Mouse (Mus musculus) forebrain, embryonic 14.5 days (tissue): Measurements from ENCODE around the gene 2010005H15Rik. TPM values are rescaled to one million over a fixed set of nuclear protein-coding genes. Genes with fewer than 3 reads are reported as not detected.
"Not testable (repeated sequence)": the region's sequence is repeated elsewhere in the genome, so short reads cannot be mapped to it uniquely, and the experiment has no call there.

Experiments
- ATAC-seq: fragments of 200-750 bp; cut with Nextera tagmentation; 2 replicates; pipeline ENCODE4 v1.8.0; 2017; ENCODE audit warnings: mild to moderate bottlenecking, moderate library complexity
- DNase-seq: peaks from one replicate; pipeline ENCODE4 v3.0.0-alpha.2; 2015; ENCODE audit warnings: low spot score
- H3K27ac ChIP-seq: fragments of 300-500 bp; sonication (generic); 2 replicates; pipeline ENCODE4 v1.5.1; 2014; ENCODE audit warnings: low read depth, mild to moderate bottlenecking, control low read depth, low read length, moderate library complexity
- H3K27me3 ChIP-seq: fragments of 300-500 bp; sonication (generic); replicated peaks from 2 replicates; pipeline ENCODE4 v1.6.1; 2014; ENCODE audit warnings: low read length, control low read depth, mixed read lengths; ENCODE audit not compliant: control insufficient read depth, insufficient read depth
- H3K36me3 ChIP-seq: fragments of 300-500 bp; sonication (generic); 2 replicates; pipeline ENCODE4 v1.6.1; 2014; ENCODE audit warnings: low read length, control low read depth; ENCODE audit not compliant: control insufficient read depth, insufficient read depth
- H3K4me1 ChIP-seq: fragments of 300-500 bp; sonication (generic); 2 replicates; pipeline ENCODE4 v1.6.1; 2014; ENCODE audit warnings: antibody characterized with exemption, low read length, control low read depth; ENCODE audit not compliant: control insufficient read depth, insufficient read depth
- H3K4me2 ChIP-seq: fragments of 300-500 bp; sonication (generic); 2 replicates; pipeline ENCODE4 v1.6.1; 2014; ENCODE audit warnings: mild to moderate bottlenecking, control low read depth, low read length
- H3K4me3 ChIP-seq: fragments of 300-500 bp; sonication (generic); 2 replicates; pipeline ENCODE4 v1.5.1; 2014; ENCODE audit warnings: low read depth, low read length, control low read depth
- H3K9ac ChIP-seq: fragments of 300-500 bp; sonication (generic); 2 replicates; pipeline ENCODE4 v1.6.1; 2014; ENCODE audit warnings: mild to moderate bottlenecking, low read length, control low read depth, moderate library complexity
- H3K9me3 ChIP-seq: fragments of 300-500 bp; sonication (generic); replicated peaks from 2 replicates; pipeline ENCODE4 v1.6.1; 2016; ENCODE audit warnings: low read length, control low read depth, mixed read lengths; ENCODE audit not compliant: control insufficient read depth
- WGBS: fragments of 180-500 bp; shearing (Covaris S2); extraction: QIAGEN DNeasy Blood & Tissue Kit; methylation state at CpG from one replicate; pipeline ENCODE4 v1.1.7; 2014; 5-methylcytosine and 5-hydroxymethylcytosine counted together
- polyA plus RNA-seq: library from polyadenylated mRNA; unstranded; fragments of >200 nt; fragmentation: Nextera tagmentation; extraction: Ambion mirVana; gene quantifications from 2 replicates; pipeline ENCODE4 v1.2.1, GENCODE M21; 2014

The 2010005H15Rik gene
- polyA plus RNA-seq, 1 experiment from 2014 or later: not detected

- H3K36me3 ChIP-seq, H3K9me3 ChIP-seq, ATAC-seq, DNase-seq, H3K27me3 ChIP-seq, H3K4me2 ChIP-seq, H3K9ac ChIP-seq, H3K27ac ChIP-seq, H3K4me1 ChIP-seq, H3K4me3 ChIP-seq: not testable (repeated sequence)
- 90% methylated on average over 4 of the region's 4 CpGs for WGBS
Measured at GRCm38 (mm10) chr16:36276796-36277195, 55.5 kb downstream of the 2010005H15Rik start, which contains the start of gene Stfa1. Gene Stfa1 (plus strand): TSS chr16:36276951.

- H3K36me3 ChIP-seq: no peaks in the 10 kb centered on the region
- H3K4me1 ChIP-seq: no peaks in the 10 kb centered on the region
- H3K27ac ChIP-seq: no peak overlapping the region
- ATAC-seq (no peak), DNase-seq (no peak)
- H3K9me3 ChIP-seq: no peaks in the 10 kb centered on the region
- H3K4me3 ChIP-seq: no peak overlapping the region
- H3K4me2 ChIP-seq: no peak overlapping the region
- no peak overlapping the region for H3K9ac ChIP-seq
- 83% methylated on average over 4 of the region's 4 CpGs for WGBS
- no peaks in the 10 kb centered on the region for H3K27me3 ChIP-seq
Measured at GRCm38 (mm10) chr16:36289140-36289539, 67.9 kb downstream of the 2010005H15Rik start.

Other genes with a start within 250 kb of the 2010005H15Rik start
- gene Kpna1, start 242.7 kb upstream of the 2010005H15Rik start, polyA plus RNA-seq: 85.2 and 90.2 TPM in 2 replicates
- gene Wdr5b, start 180.3 kb upstream of the 2010005H15Rik start, polyA plus RNA-seq: 17.6 and 17.7 TPM in 2 replicates
- 186 and 211 TPM in 2 replicates for gene Fam162a, start 149.9 kb upstream of the 2010005H15Rik start, polyA plus RNA-seq
- 39.0 and 39.2 TPM in 2 replicates for gene Ccdc58, start 149.8 kb upstream of the 2010005H15Rik start, polyA plus RNA-seq
- gene Csta1, start 90.2 kb upstream of the 2010005H15Rik start, polyA plus RNA-seq: not detected in 2 replicates
- not detected in 2 replicates for gene Stfa2l1, start 64.7 kb upstream of the 2010005H15Rik start, polyA plus RNA-seq
- not detected in 2 replicates for gene Gm5483, start 37.3 kb upstream of the 2010005H15Rik start, polyA plus RNA-seq
- gene Gm5416, start 11.1 kb upstream of the 2010005H15Rik start, polyA plus RNA-seq: not detected in 2 replicates
- gene Stfa1, start 55.5 kb downstream of the 2010005H15Rik start, polyA plus RNA-seq: 0.61 and 1.0 TPM in 2 replicates
- not detected in 2 replicates for gene BC117090, start 112.9 kb downstream of the 2010005H15Rik start, polyA plus RNA-seq
- gene BC100530, start 146.3 kb downstream of the 2010005H15Rik start, polyA plus RNA-seq: 0.51 and 0.71 TPM in 2 replicates
- not detected in 2 replicates for gene Stfa2, start 187.0 kb downstream of the 2010005H15Rik start, polyA plus RNA-seq
- gene Stfa3, start 233.9 kb downstream of the 2010005H15Rik start, polyA plus RNA-seq: not detected in 2 replicates